Mouse (Mus musculus) liver, adult 2 months (tissue): ENCODE results near the gene Plekhg5. TPM values are rescaled to one million over a fixed set of nuclear protein-coding genes. Genes with fewer than 3 reads are reported as not detected.
A peak's percentile ranks its signal among the peaks of the same experiment; 100 is the strongest.

Source experiments
- DNase-seq: peaks from one replicate; pipeline ENCODE4 v3.0.0-alpha.2; 2011; ENCODE audit warnings: low read depth, low spot score; ENCODE audit errors: extremely low read depth
- H3K27ac ChIP-seq: fragments of 200-500 bp; replicated peaks from 2 replicates; pipeline ENCODE4 v1.5.1; 2012; ENCODE audit warnings: low read depth, mild to moderate bottlenecking, control low read depth, inconsistent platforms, low read length; ENCODE audit not compliant: insufficient read depth
- H3K27me3 ChIP-seq: fragments of 200-500 bp; 2 replicates; pipeline ENCODE4 v1.6.1; 2012; ENCODE audit warnings: mild to moderate bottlenecking, moderate library complexity, low read length, inconsistent platforms; ENCODE audit not compliant: control insufficient read depth, insufficient read depth
- H3K36me3 ChIP-seq: fragments of 200-500 bp; 2 replicates; pipeline ENCODE4 v1.6.1; 2012; ENCODE audit warnings: low read length, inconsistent platforms; ENCODE audit not compliant: control insufficient read depth, insufficient read depth
- H3K4me1 ChIP-seq: fragments of 200-500 bp; 2 replicates; pipeline ENCODE4 v1.6.1; 2011; ENCODE audit warnings: low read length; ENCODE audit not compliant: control insufficient read depth, insufficient read depth
- H3K4me3 ChIP-seq: fragments of 200-500 bp; 2 replicates; pipeline ENCODE4 v1.5.1; 2011; ENCODE audit warnings: low read depth, mild to moderate bottlenecking, control low read depth, low read length, moderate library complexity; ENCODE audit not compliant: insufficient read depth
- H3K79me2 ChIP-seq: fragments of 200-500 bp; 2 replicates; pipeline ENCODE4 v1.6.1; 2012; ENCODE audit warnings: inconsistent platforms, mild to moderate bottlenecking, low read length, moderate library complexity; ENCODE audit not compliant: control insufficient read depth, insufficient read depth
- H3K9ac ChIP-seq: fragments of 200-500 bp; 2 replicates; pipeline ENCODE4 v1.6.1; 2012; ENCODE audit warnings: low read depth, mild to moderate bottlenecking, control low read depth, inconsistent platforms, low read length
- CTCF ChIP-seq: fragments of 200-500 bp; IDR thresholded peaks from 2 replicates; pipeline ENCODE4 v1.5.1; 2011; ENCODE audit warnings: low read depth, low read length, control low read depth
- POLR2A ChIP-seq: fragments of 200-500 bp; IDR thresholded peaks from 2 replicates; pipeline ENCODE4 v1.6.1; 2011; ENCODE audit warnings: low read length, control low read depth; ENCODE audit not compliant: insufficient read depth; ENCODE audit errors: extremely low read depth
- WGBS: fragments of 180-500 bp; shearing (Covaris S2); methylation state at CpG from one replicate; pipeline ENCODE4 v1.1.7; 2018; 5-methylcytosine and 5-hydroxymethylcytosine counted together
- polyA plus RNA-seq: library from polyadenylated mRNA; depleted of rRNA; stranded (reverse); fragments of >200 nt; gene quantifications from 2 replicates; pipeline ENCODE4 v1.2.3, GENCODE M21; 2012
- total RNA-seq: library from RNA; depleted of rRNA; stranded (reverse); fragments of >200 nt; gene quantifications from 2 replicates; pipeline ENCODE4 v1.2.3, GENCODE M21; 2014

Plekhg5 gene
- total and polyA plus RNA-seq, 2 experiments: 2.4 to 6.6 TPM

DNA sequence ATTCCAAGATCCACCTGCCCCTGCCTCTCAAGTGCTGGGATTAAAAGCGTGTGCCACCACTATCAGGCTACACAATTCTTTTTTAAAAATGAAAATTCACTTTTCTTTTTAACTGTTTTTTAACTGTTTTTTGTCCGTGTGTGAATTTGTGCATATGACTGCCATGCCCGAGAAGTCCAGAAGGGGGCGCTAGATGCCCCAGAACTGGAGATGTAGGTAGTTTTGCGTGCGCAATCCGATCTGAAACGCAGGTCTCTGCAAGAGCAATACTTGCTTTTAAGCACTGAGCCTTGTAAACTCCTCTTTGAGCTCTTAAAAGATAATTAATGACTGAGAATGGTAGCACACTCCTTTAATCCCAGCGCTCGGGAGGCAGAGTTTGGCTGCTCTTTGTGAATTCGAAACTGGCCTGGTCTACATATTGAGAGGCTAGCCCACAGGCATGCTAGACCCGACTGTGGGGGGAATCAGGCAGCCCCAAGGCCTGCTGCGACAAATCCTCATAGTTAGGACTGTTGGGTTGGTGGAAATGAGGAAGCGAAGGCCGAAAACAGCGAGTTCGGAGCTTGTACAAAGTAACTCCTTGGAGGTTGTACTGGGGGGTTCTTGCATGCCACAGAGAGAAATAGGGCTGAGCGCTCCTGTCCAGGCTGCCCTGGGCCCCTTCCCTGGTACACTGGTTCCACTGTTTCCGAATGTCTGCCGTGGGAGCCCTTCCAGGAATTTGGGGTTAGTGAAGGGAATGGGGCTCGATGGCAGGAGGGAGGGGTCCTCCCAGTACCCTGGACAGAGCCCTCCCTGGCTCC lies 85.7 kb downstream of the Plekhg5 start:
- Histone ChIP-seq H3K27ac (no peak overlapping the region), H3K79me2 (no peaks in the 10 kb centered on the region), H3K27me3 (peaks cover 13% of the 10 kb centered on the region), H3K4me3 (peak overlapping the region; percentile 34; the same call in 1 of the 2 replicates), H3K36me3 (no peaks in the 10 kb centered on the region), H3K9ac (no peak overlapping the region), H3K4me1 (0 out of 2 replicates have a peak, but pooled peaks cover 1% of the 10 kb centered on the region)
- 19% methylated on average over 21 of the region's 21 CpGs for WGBS
- DNase-seq: no peak
- TF ChIP-seq POLR2A (no peak), CTCF (peak; percentile 69)

DNA sequence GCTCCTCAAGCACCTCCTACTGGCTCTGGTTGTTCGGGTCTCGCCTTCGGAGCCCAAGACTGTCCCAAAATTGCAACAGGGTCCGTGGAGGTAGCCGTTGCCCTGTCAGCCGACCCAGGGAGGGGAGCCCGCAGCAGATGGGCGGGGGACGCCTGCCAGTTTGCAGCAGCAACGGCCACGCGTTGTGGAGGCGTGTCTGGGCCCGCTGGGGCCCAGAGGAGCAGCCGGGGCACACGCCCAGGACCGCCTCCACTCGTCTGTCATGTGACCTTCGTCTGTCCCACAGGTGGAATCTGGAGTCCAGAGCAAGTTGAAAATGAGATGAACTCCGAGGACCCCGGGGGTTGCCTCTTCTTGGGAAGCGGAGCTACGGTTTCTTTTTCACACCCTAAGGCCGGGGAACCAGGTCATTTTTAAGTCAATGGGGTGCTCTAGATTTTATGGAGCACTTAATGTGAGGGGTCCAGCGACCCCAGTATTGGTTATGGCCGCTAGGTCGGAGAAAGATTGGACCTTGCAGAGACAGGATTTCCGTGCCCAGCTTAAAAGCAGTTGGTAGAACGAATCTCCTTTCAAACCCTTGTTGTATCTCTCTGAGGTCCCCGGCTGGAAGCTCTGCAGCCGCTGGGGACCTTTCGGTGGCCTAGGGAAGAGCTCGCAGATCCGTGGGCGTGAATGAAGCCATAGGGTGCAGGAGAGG lies 86.4 kb downstream of the Plekhg5 start, which contains the start of gene Hes2:
Gene Hes2, plus strand, starts transcription at position 283 of the 700 bp plus-strand sequence.
- peaks cover 13% of the 10 kb centered on the region for H3K27me3 ChIP-seq
- H3K36me3 ChIP-seq: no peaks in the 10 kb centered on the region
- DNase-seq: no peak
- no peak within 1 kb of the TSS for H3K27ac ChIP-seq
- 3% methylated on average over 35 of the region's 35 CpGs for WGBS
- peak within 1 kb of the TSS; percentile 34; the same call in 1 of the 2 replicates for H3K4me3 ChIP-seq
- TF ChIP-seq POLR2A (no peak), CTCF (no peak)
- H3K9ac ChIP-seq: peak within 1 kb of the TSS; percentile 45
- 0 out of 2 replicates have a peak, but pooled peaks cover 1% of the 10 kb centered on the region for H3K4me1 ChIP-seq
- no peaks in the 10 kb centered on the region for H3K79me2 ChIP-seq

- no peak overlapping the region for H3K9ac ChIP-seq
- H3K36me3 ChIP-seq: no peaks in the 10 kb centered on the region
- H3K27ac ChIP-seq: no peak overlapping the region
- no peak for DNase-seq
- 4% methylated on average over 19 of the region's 19 CpGs for WGBS
- 0 out of 2 replicates have a peak, but pooled peaks cover 1% of the 10 kb centered on the region for H3K4me1 ChIP-seq
- H3K4me3 ChIP-seq: 0 out of 2 replicates have a peak overlapping the region, but pooled peaks have one; percentile 1
- no peak for TF ChIP-seq POLR2A
- no peak for TF ChIP-seq CTCF
- H3K27me3 ChIP-seq: peaks cover 13% of the 10 kb centered on the region
- no peaks in the 10 kb centered on the region for H3K79me2 ChIP-seq
Measured at GRCm38 (mm10) chr4:152159285-152159678, 87.0 kb downstream of the Plekhg5 start.

- 0 out of 2 replicates have a peak, but pooled peaks cover 1% of the 10 kb centered on the region for H3K4me1 ChIP-seq
- no peak overlapping the region for H3K9ac ChIP-seq
- no peaks in the 10 kb centered on the region for H3K36me3 ChIP-seq
- TF ChIP-seq CTCF (no peak), POLR2A (no peak)
- H3K4me3 ChIP-seq: no peak overlapping the region
- H3K27me3 ChIP-seq: peaks cover 13% of the 10 kb centered on the region
- H3K27ac ChIP-seq: no peak overlapping the region
- no peak for DNase-seq
- 40% methylated on average over 4 of the region's 4 CpGs for WGBS
- H3K79me2 ChIP-seq: no peaks in the 10 kb centered on the region
Measured at GRCm38 (mm10) chr4:152160748-152161147, 88.5 kb downstream of the Plekhg5 start.

- H3K4me1 ChIP-seq: 0 out of 2 replicates have a peak, but pooled peaks cover 1% of the 10 kb centered on the region
- TF ChIP-seq CTCF: no peak
- peak; percentile 23 for DNase-seq
- no peaks in the 10 kb centered on the region for H3K36me3 ChIP-seq
- H3K27me3 ChIP-seq: peaks cover 13% of the 10 kb centered on the region
- H3K9ac ChIP-seq: no peak overlapping the region
- H3K79me2 ChIP-seq: no peaks in the 10 kb centered on the region
- 43% methylated on average over 6 of the region's 6 CpGs for WGBS
- no peak overlapping the region for H3K4me3 ChIP-seq
- no peak overlapping the region for H3K27ac ChIP-seq
Measured at GRCm38 (mm10) chr4:152161601-152162000, 89.3 kb downstream of the Plekhg5 start.
